ENCODE assay signal across 29 mouse cellular contexts in genomic region chr14:76957136-76957535, GRCm38 (mm10).
DNase-seq lines count a peak whose midpoint lies in the region; ATAC-seq lines count a peak whose summit lies in the region.
"Had no signal": no experiment of that assay in that cellular context is flagged by ENCODE, and none has a peak within 500 bp of the region (broad histone marks: within the 10 kb centered on the region; RNA-seq: fewer than 3 reads in every experiment).

No protein-coding gene starts in this region.

- no peak overlapping the region for H3K4me2 ChIP-seq in hindbrain, embryonic 16.5 days (ENCODE audit: low read length)
- H3K4me2 ChIP-seq in midbrain, embryonic 13.5 days (replicated peaks), result no peak overlapping the region
- H3K4me2 ChIP-seq: embryonic facial prominence, embryonic 13.5 days; forebrain, embryonic 12.5 days; forebrain, embryonic 15.5 days; heart, embryonic 12.5 days; heart, embryonic 15.5 days; hindbrain, embryonic 12.5 days had no signal

- no peaks in the 10 kb centered on the region for H3K36me3 ChIP-seq in hindbrain, embryonic 10.5 days
- H3K36me3 ChIP-seq in hindbrain, embryonic 16.5 days (ENCODE audit: control insufficient read depth, insufficient read depth, low read length), result no peaks in the 10 kb centered on the region
- no peaks in the 10 kb centered on the region for H3K36me3 ChIP-seq in midbrain, embryonic 13.5 days
- H3K36me3 ChIP-seq: embryonic facial prominence, embryonic 13.5 days; forebrain, embryonic 12.5 days; forebrain, embryonic 15.5 days; heart, embryonic 12.5 days; heart, embryonic 15.5 days; hindbrain, embryonic 12.5 days had no signal

- 23% methylated on average over 2 of the region's 2 CpGs for WGBS in hindbrain, embryonic 10.5 days
- WGBS in hindbrain, embryonic 16.5 days, result 48% methylated on average over 2 of the region's 2 CpGs
- 48% methylated on average over 2 of the region's 2 CpGs for WGBS in midbrain, embryonic 13.5 days

- peak; percentile 43 for DNase-seq in hindbrain, embryonic 10.5 days (ENCODE audit: low spot score)
- peak; percentile 4 for DNase-seq in ES-CJ7 (ENCODE audit: low read depth, low spot score)
- DNase-seq in embryo, embryonic 10.5 days (ENCODE audit: low spot score), result peak; percentile 44
- DNase-seq in induced T-regulatory cell, adult 2 months (ENCODE audit: low read depth), result peak; percentile 1
- DNase-seq in urinary bladder, adult 2 months (ENCODE audit: low spot score), result no peak
- no peak for DNase-seq in frontal cortex, adult 2 months (ENCODE audit: extremely low spot score in 1 of 2, low spot score in 1 of 2)
- DNase-seq: adrenal gland, adult 2 months; adrenal gland, postnatal 14 days; cerebellum, adult 11-12 months; cerebellum, adult 8-10 months; cerebellum, postnatal 10 days; gastrocnemius, postnatal 10 days; gastrocnemius, postnatal 36 days; heart, adult 11 months; heart, postnatal 10 days; heart, postnatal 36 days; kidney, adult 2 months had no signal

- ATAC-seq in hindbrain, embryonic 16.5 days, result no peak
- ATAC-seq in midbrain, embryonic 13.5 days, result no peak
- ATAC-seq: forebrain, embryonic 15.5 days; hindbrain, postnatal 0 days; intestine, postnatal 0 days had no signal

- H3K27me3 ChIP-seq in hindbrain, embryonic 10.5 days (ENCODE audit: insufficient read depth, poor library complexity, severe bottlenecking), result no peaks in the 10 kb centered on the region
- no peaks in the 10 kb centered on the region for H3K27me3 ChIP-seq in hindbrain, embryonic 16.5 days (replicated peaks; ENCODE audit: control insufficient read depth, insufficient read depth, low read length)
- no peaks in the 10 kb centered on the region for H3K27me3 ChIP-seq in midbrain, embryonic 13.5 days
- H3K27me3 ChIP-seq: CH12.LX; embryonic facial prominence, embryonic 13.5 days; forebrain, embryonic 12.5 days; forebrain, embryonic 15.5 days; heart, embryonic 12.5 days; heart, embryonic 15.5 days; hindbrain, embryonic 12.5 days had no signal

- H3K9ac ChIP-seq in hindbrain, embryonic 16.5 days (ENCODE audit: low read depth, low read length), result no peak overlapping the region
- H3K9ac ChIP-seq in midbrain, embryonic 13.5 days (replicated peaks), result no peak overlapping the region
- H3K9ac ChIP-seq: embryonic facial prominence, embryonic 13.5 days; forebrain, embryonic 12.5 days; forebrain, embryonic 15.5 days; heart, embryonic 12.5 days; heart, embryonic 15.5 days; hindbrain, embryonic 12.5 days had no signal

- no peak overlapping the region for H3K4me3 ChIP-seq in hindbrain, embryonic 10.5 days
- H3K4me3 ChIP-seq in hindbrain, embryonic 16.5 days (ENCODE audit: low read length), result no peak overlapping the region
- no peak overlapping the region for H3K4me3 ChIP-seq in midbrain, embryonic 13.5 days (replicated peaks)
- H3K4me3 ChIP-seq: embryonic facial prominence, embryonic 13.5 days; erythroblast, embryonic 14.5 days; forebrain, embryonic 12.5 days; forebrain, embryonic 15.5 days; heart, embryonic 12.5 days; heart, embryonic 15.5 days; hindbrain, embryonic 12.5 days had no signal

- H3K27ac ChIP-seq in hindbrain, embryonic 10.5 days, result no peak overlapping the region
- no peak overlapping the region for H3K27ac ChIP-seq in hindbrain, embryonic 16.5 days (ENCODE audit: low read depth, low read length)
- H3K27ac ChIP-seq in midbrain, embryonic 13.5 days, result no peak overlapping the region
- H3K27ac ChIP-seq: embryonic facial prominence, embryonic 13.5 days; forebrain, embryonic 12.5 days; forebrain, embryonic 15.5 days; heart, embryonic 15.5 days; hindbrain, embryonic 12.5 days; hindbrain, postnatal 0 days had no signal

- no peaks in the 10 kb centered on the region for H3K9me3 ChIP-seq in hindbrain, embryonic 10.5 days
- no peaks in the 10 kb centered on the region for H3K9me3 ChIP-seq in hindbrain, embryonic 16.5 days (ENCODE audit: control insufficient read depth, low read length)
- no peaks in the 10 kb centered on the region for H3K9me3 ChIP-seq in midbrain, embryonic 13.5 days
- H3K9me3 ChIP-seq: embryonic facial prominence, embryonic 13.5 days; forebrain, embryonic 12.5 days; forebrain, embryonic 15.5 days; heart, embryonic 12.5 days; heart, embryonic 15.5 days; hindbrain, embryonic 12.5 days had no signal

- peaks cover 7% of the 10 kb centered on the region; the same call in 1 of the 2 replicates for H3K4me1 ChIP-seq in hindbrain, embryonic 10.5 days (replicated peaks)
- H3K4me1 ChIP-seq in hindbrain, embryonic 16.5 days (ENCODE audit: control insufficient read depth, insufficient read depth, low read depth, low read length), result 0 out of 2 replicates have a peak, but pooled peaks cover 2% of the 10 kb centered on the region
- H3K4me1 ChIP-seq in midbrain, embryonic 13.5 days (replicated peaks), result no peaks in the 10 kb centered on the region
- H3K4me1 ChIP-seq: forebrain, embryonic 12.5 days; forebrain, embryonic 15.5 days; heart, embryonic 12.5 days; heart, embryonic 15.5 days; hindbrain, embryonic 12.5 days had no signal

Comparison
In these comparisons a context has a peak if more than half of its experiments do, and no peak if none do; other contexts are left out.
1. DNase-seq: peak in hindbrain, embryonic 10.5 days (single experiment), ES-CJ7 (single experiment), embryo, embryonic 10.5 days (single experiment) and induced T-regulatory cell, adult 2 months (single experiment); none in urinary bladder, adult 2 months (single experiment) and frontal cortex, adult 2 months (0 of 2).